Mouse (Mus musculus): ENCODE results near the gene Mgat4c.
"Not testable (repeated sequence)": the region's sequence is repeated elsewhere in the genome, so short reads cannot be mapped to it uniquely, and the experiment has no call there.

Mgat4c gene

GRCm38 (mm10) chr10:102389223-102389622, 707.9 kb downstream of the Mgat4c start:
- in situ Hi-C loops (cut with MboI; ENCODE audit: low pct_unique_long_range_greater_than_20kb in 1 of 2, low sequenced_read_pairs in 2 of 2, unreplicated experiment in 1 of 2): no loop called here

DNA sequence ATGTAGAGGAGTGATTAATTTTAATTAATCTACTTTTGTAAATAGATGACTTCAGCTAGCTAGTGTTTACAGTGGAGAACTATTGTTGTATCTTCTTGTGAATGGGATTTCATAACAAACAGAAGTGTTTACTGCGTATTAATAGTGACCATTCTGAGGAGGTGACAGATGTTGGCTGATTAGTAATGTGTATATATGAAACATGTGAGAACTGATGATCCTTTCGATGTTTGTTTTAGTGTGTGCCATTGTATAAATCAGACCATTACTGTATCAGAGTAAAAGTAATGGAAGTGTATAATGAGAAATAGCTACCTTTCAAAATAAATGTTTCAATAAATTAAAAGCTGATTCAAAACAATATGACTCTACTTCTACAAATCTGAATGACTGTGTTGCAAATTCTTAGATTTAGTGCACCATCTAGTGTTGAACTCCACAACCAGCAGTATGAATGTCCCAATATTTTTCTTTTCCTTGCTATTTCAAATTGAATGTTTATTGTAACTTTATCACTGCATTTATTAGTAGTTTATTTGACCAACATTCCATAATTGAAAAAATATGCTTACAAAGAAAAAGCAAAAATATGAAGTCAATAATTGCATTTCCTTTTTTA, 736.5 kb downstream of the Mgat4c start:
- in situ Hi-C loops (cut with MboI; ENCODE audit: low pct_unique_long_range_greater_than_20kb in 1 of 2, low sequenced_read_pairs in 2 of 2, unreplicated experiment in 1 of 2): no loop called here

DNA sequence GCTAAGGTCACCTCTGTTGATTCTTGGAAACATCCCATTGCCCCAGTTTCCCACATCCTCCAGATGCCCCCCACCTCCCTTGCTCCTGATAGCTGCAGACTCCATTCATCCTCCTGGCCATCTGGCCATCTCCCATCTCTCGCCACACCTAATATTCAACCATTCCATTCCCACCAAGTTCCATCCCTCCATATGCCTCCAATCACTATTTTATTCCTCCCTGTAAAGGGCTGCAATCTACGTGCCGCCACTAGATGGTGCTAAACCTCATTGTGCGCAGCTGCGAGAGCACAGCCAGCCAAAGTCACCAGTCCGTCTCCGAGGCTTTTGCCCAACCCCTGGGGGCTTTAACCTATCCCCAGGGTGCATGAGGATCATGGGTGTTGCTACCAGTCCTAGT, 753.8 kb downstream of the Mgat4c start:
- in situ Hi-C loops (cut with MboI; ENCODE audit: low pct_unique_long_range_greater_than_20kb in 1 of 2, low sequenced_read_pairs in 2 of 2, unreplicated experiment in 1 of 2): not testable (repeated sequence)

- in situ Hi-C loops (cut with MboI; ENCODE audit: low pct_unique_long_range_greater_than_20kb in 1 of 2, low sequenced_read_pairs in 2 of 2, unreplicated experiment in 1 of 2): not testable (repeated sequence)
Measured at GRCm38 (mm10) chr10:102435467-102435866, 754.2 kb downstream of the Mgat4c start.

Measured in mouse embryonic stem cell (cell line).